Comparison of ENCODE assay signal across 23 mouse cellular contexts in genomic region chr1:183069954-183070649, GRCm38 (mm10).
A peak's percentile ranks its signal among the peaks of the same experiment; 100 is the strongest.
DNase-seq lines count a peak whose midpoint lies in the region; ATAC-seq lines count a peak whose summit lies in the region.
"Had no signal": no experiment of that assay in that cellular context is flagged by ENCODE, and none has a peak within 500 bp of the region (broad histone marks: within the 10 kb centered on the region; RNA-seq: fewer than 3 reads in every experiment).

No protein-coding gene starts in this region.

- H3K9ac ChIP-seq in embryonic facial prominence, embryonic 15.5 days = no peak overlapping the region
- H3K9ac ChIP-seq: forebrain, embryonic 15.5 days; heart, embryonic 15.5 days; hindbrain, embryonic 15.5 days had no signal

- H3K4me2 ChIP-seq in embryonic facial prominence, embryonic 15.5 days (replicated peaks) = no peak overlapping the region
- H3K4me2 ChIP-seq: forebrain, embryonic 15.5 days; heart, embryonic 11.5 days; heart, embryonic 15.5 days; hindbrain, embryonic 15.5 days had no signal

- ATAC-seq in frontal cortex, adult (ENCODE audit: low TSS enrichment) = peak; percentile 6; the same call in 1 of the 2 replicates
- peak; percentile 64; the same call in 1 of the 2 replicates for ATAC-seq in embryonic facial prominence, embryonic 15.5 days (ENCODE audit: insufficient number of reproducible peaks, low FRiP score, low TSS enrichment, low read depth)
- peak; percentile 86 for ATAC-seq in megakaryocyte progenitor cell, adult 5-6 weeks (replicated peaks; ENCODE audit: poor library complexity)
- ATAC-seq: forebrain, embryonic 15.5 days; intestine, embryonic 16.5 days had no signal

- H3K27ac ChIP-seq in embryonic facial prominence, embryonic 15.5 days (replicated peaks) = no peak overlapping the region
- H3K27ac ChIP-seq: forebrain, embryonic 15.5 days; gastrocnemius, adult 2 months; heart, embryonic 15.5 days; hindbrain, embryonic 15.5 days had no signal

- peaks cover 7% of the 10 kb centered on the region; the same call in 1 of the 2 replicates for H3K4me1 ChIP-seq in embryonic facial prominence, embryonic 15.5 days
- H3K4me1 ChIP-seq: forebrain, embryonic 15.5 days; hindbrain, embryonic 15.5 days had no signal

- H3K4me3 ChIP-seq in embryonic facial prominence, embryonic 15.5 days (replicated peaks) = no peak overlapping the region
- H3K4me3 ChIP-seq: forebrain, embryonic 15.5 days; gastrocnemius, adult 2 months; heart, embryonic 15.5 days; hindbrain, embryonic 15.5 days had no signal

- H3K9me3 ChIP-seq in embryonic facial prominence, embryonic 15.5 days (replicated peaks) = no peaks in the 10 kb centered on the region
- H3K9me3 ChIP-seq: forebrain, embryonic 15.5 days; heart, embryonic 15.5 days; hindbrain, embryonic 15.5 days had no signal

- DNase-seq in frontal cortex, postnatal 10 days (ENCODE audit: low spot score in 2 of 2) = no peak
- DNase-seq in brain, adult 2 months (ENCODE audit: low read depth, low spot score) = peak; percentile 37
- no peak for DNase-seq in left cerebral cortex, adult 9 months (ENCODE audit: low spot score in 2 of 2)
- no peak for DNase-seq in heart, postnatal 4 days
- DNase-seq in frontal cortex, postnatal 25 days (ENCODE audit: low spot score in 2 of 2) = no peak
- DNase-seq: adrenal gland, adult 8-10 months; adrenal gland, postnatal 36 days; cerebellum, adult 8-10 months; cerebellum, postnatal 14 days; gastrocnemius, adult 2 months; gastrocnemius, postnatal 25 days; heart, adult 18-20 months; heart, postnatal 14 days; kidney, adult 2 months had no signal

- H3K36me3 ChIP-seq in embryonic facial prominence, embryonic 15.5 days = no peaks in the 10 kb centered on the region
- H3K36me3 ChIP-seq: forebrain, embryonic 15.5 days; heart, embryonic 15.5 days; hindbrain, embryonic 15.5 days had no signal

- 67% methylated on average over 8 of the region's 8 CpGs for WGBS in embryonic facial prominence, embryonic 15.5 days

- no peaks in the 10 kb centered on the region for H3K27me3 ChIP-seq in embryonic facial prominence, embryonic 15.5 days
- H3K27me3 ChIP-seq: CH12.LX; heart, embryonic 15.5 days; hindbrain, embryonic 15.5 days had no signal

Comparison
In these comparisons a context has a peak if more than half of its experiments do, and no peak if none do; other contexts are left out.
1. ATAC-seq: peak in every context shown above with its lines; median percentile 86 in megakaryocyte progenitor cell, adult 5-6 weeks; 64 in embryonic facial prominence, embryonic 15.5 days; 6 in frontal cortex, adult.